Mouse (Mus musculus): ENCODE measurements around the gene Abcg5. TPM values are rescaled to one million over a fixed set of nuclear protein-coding genes. Genes with fewer than 3 reads are reported as not detected.

Gene Abcg5
- total RNA-seq, 2 experiments from 2014 or later = not detected

GRCm38 (mm10) chr17:84681670-84682069, 1.1 kb downstream of the Abcg5 start:
- Histone ChIP-seq H3K27ac (no peak overlapping the region), H3K4me3 (no peak overlapping the region)
- intact Hi-C loops (cut with DNase I) = no loop called here
- no peak for DNase-seq (ENCODE audit: extremely low spot score in 1 of 2, low spot score in 2 of 2)
- no peak for TF ChIP-seq CTCF (IDR thresholded peaks at IDR 0.05)

- TF ChIP-seq CTCF (IDR thresholded peaks at IDR 0.05) = no peak
- intact Hi-C loops (cut with DNase I) = no loop called here
These were observed 5.2 kb downstream of the Abcg5 start for GRCm38 (mm10) chr17:84677595-84677994.

GRCm38 (mm10) chr17:84675951-84676366, 6.9 kb downstream of the Abcg5 start, which contains the start of gene Abcg8:
TSS of gene Abcg8 (plus strand) at chr17:84676302.
- Histone ChIP-seq H3K4me3 (peak within 1 kb of the TSS; percentile 27; the same call in 1 of the 2 replicates), H3K27ac (no peak within 1 kb of the TSS)
- intact Hi-C loops (cut with DNase I) = no loop called here
- no peak for DNase-seq (ENCODE audit: extremely low spot score in 1 of 2, low spot score in 2 of 2)
- TF ChIP-seq CTCF (IDR thresholded peaks at IDR 0.05) = no peak

More at GRCm38 (mm10) chr17:84677595-84677994, 5.2 kb downstream of the Abcg5 start:
- Histone ChIP-seq H3K4me3 (no peak overlapping the region), H3K27ac (no peak overlapping the region)
- no peak for DNase-seq (ENCODE audit: extremely low spot score in 1 of 2, low spot score in 2 of 2)

GRCm38 (mm10) chr17:84675204-84675603, 7.6 kb downstream of the Abcg5 start:
- Histone ChIP-seq H3K27ac (no peak overlapping the region), H3K4me3 (no peak overlapping the region)
- TF ChIP-seq CTCF (IDR thresholded peaks at IDR 0.05) = no peak
- intact Hi-C loops (cut with DNase I) = no loop called here
- DNase-seq (ENCODE audit: extremely low spot score in 1 of 2, low spot score in 2 of 2) = peak in 1 of 2 experiments; percentile 23

GRCm38 (mm10) chr17:84674048-84674447, 8.8 kb downstream of the Abcg5 start:
- intact Hi-C loops (cut with DNase I) = no loop called here
- no peak overlapping the region for H3K27ac ChIP-seq
- no peak overlapping the region for H3K4me3 ChIP-seq
- DNase-seq (ENCODE audit: extremely low spot score in 1 of 2, low spot score in 2 of 2) = no peak
- no peak for TF ChIP-seq CTCF (IDR thresholded peaks at IDR 0.05)

- H3K27ac ChIP-seq = no peak overlapping the region
- DNase-seq (ENCODE audit: extremely low spot score in 1 of 2, low spot score in 2 of 2) = no peak
- intact Hi-C loops (cut with DNase I) = no loop called here
- no peak for TF ChIP-seq CTCF (IDR thresholded peaks at IDR 0.05)
- no peak overlapping the region for H3K4me3 ChIP-seq
These were observed 10.1 kb downstream of the Abcg5 start for GRCm38 (mm10) chr17:84672376-84673369.

GRCm38 (mm10) chr17:84667848-84668247, 15.0 kb downstream of the Abcg5 start:
- no peak overlapping the region for H3K4me3 ChIP-seq
- DNase-seq (ENCODE audit: extremely low spot score in 1 of 2, low spot score in 2 of 2) = no peak
- H3K27ac ChIP-seq = no peak overlapping the region
- intact Hi-C loops (cut with DNase I) = no loop called here
- TF ChIP-seq CTCF (IDR thresholded peaks at IDR 0.05) = no peak

- Histone ChIP-seq H3K27ac (no peak overlapping the region), H3K4me3 (no peak overlapping the region)
- no peak for TF ChIP-seq CTCF (IDR thresholded peaks at IDR 0.05)
- no peak for DNase-seq (ENCODE audit: extremely low spot score in 1 of 2, low spot score in 2 of 2)
- intact Hi-C loops (cut with DNase I) = no loop called here
These were observed 17.1 kb downstream of the Abcg5 start for GRCm38 (mm10) chr17:84665691-84666090.

- intact Hi-C loops (cut with DNase I) = no loop called here
- no peak for DNase-seq (ENCODE audit: extremely low spot score in 1 of 2, low spot score in 2 of 2)
- Histone ChIP-seq H3K4me3 (no peak overlapping the region), H3K27ac (no peak overlapping the region)
- no peak for TF ChIP-seq CTCF (IDR thresholded peaks at IDR 0.05)
These were observed 17.8 kb downstream of the Abcg5 start for GRCm38 (mm10) chr17:84665053-84665452.

- Histone ChIP-seq H3K27ac (no peak overlapping the region), H3K4me3 (no peak overlapping the region)
- no peak for DNase-seq (ENCODE audit: extremely low spot score in 1 of 2, low spot score in 2 of 2)
- TF ChIP-seq CTCF (IDR thresholded peaks at IDR 0.05) = no peak
- intact Hi-C loops (cut with DNase I) = no loop called here
These were observed 23.9 kb downstream of the Abcg5 start for GRCm38 (mm10) chr17:84658951-84659350.

GRCm38 (mm10) chr17:84658195-84658594, 24.6 kb downstream of the Abcg5 start:
- intact Hi-C loops (cut with DNase I) = no loop called here
- no peak for TF ChIP-seq CTCF (IDR thresholded peaks at IDR 0.05)
- DNase-seq (ENCODE audit: extremely low spot score in 1 of 2, low spot score in 2 of 2) = no peak
- H3K27ac ChIP-seq = no peak overlapping the region
- no peak overlapping the region for H3K4me3 ChIP-seq

GRCm38 (mm10) chr17:84657782-84658181, 25.0 kb downstream of the Abcg5 start:
- intact Hi-C loops (cut with DNase I) = no loop called here
- Histone ChIP-seq H3K27ac (no peak overlapping the region), H3K4me3 (no peak overlapping the region)
- TF ChIP-seq CTCF (IDR thresholded peaks at IDR 0.05) = no peak
- no peak for DNase-seq (ENCODE audit: extremely low spot score in 1 of 2, low spot score in 2 of 2)

GRCm38 (mm10) chr17:84657422-84657732, 25.4 kb downstream of the Abcg5 start:
- DNase-seq (ENCODE audit: extremely low spot score in 1 of 2, low spot score in 2 of 2) = no peak
- H3K27ac ChIP-seq = no peak overlapping the region

More at GRCm38 (mm10) chr17:84657422-84657732, 25.4 kb downstream of the Abcg5 start:
- H3K4me3 ChIP-seq = no peak overlapping the region
- no peak for TF ChIP-seq CTCF (IDR thresholded peaks at IDR 0.05)
- intact Hi-C loops (cut with DNase I) = no loop called here

Data from left cerebral cortex, adult 2 months (tissue).